In the genomic region with DNA sequence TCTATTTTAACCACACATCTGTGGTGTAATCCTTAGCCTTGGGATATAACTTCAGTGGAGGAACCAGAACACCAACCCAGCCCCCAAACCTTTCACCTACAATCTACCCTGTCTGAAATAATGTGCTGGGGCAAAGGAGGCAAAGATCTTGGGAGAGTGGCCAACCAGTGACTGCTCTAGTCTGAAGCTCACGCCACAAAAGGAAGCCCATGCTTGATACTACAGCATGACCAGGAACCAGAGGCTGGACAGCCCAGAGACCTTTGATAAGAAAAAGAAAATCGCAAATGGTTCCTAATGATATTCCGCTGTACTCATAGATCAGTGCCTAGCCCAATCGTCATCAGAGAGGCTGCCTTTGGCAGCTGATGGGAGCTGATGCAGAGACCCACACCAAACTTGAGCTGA, we compare ENCODE assay signal across 8 mouse cellular contexts. TPM values are rescaled to one million over a fixed set of nuclear protein-coding genes. Genes with fewer than 3 reads are reported as not detected.
DNase-seq lines count a peak whose midpoint lies in the region; ATAC-seq lines count a peak whose summit lies in the region.

No protein-coding gene starts in this region.

- DNase-seq in ovary, postnatal 36 days (ENCODE audit: low spot score), result peak; percentile 32
- DNase-seq in ovary, postnatal 14 days (ENCODE audit: low spot score), result no peak
- DNase-seq in kidney, adult 9 months, result peak; percentile 33
- DNase-seq in right cerebral cortex, adult 18-20 months, result no peak
- no peak for DNase-seq in left cerebral cortex, postnatal 25 days (ENCODE audit: low spot score in 2 of 2)
- no peak for DNase-seq in Muller cell, postnatal 12 days (ENCODE audit: inconsistent ontology term)

- WGBS in macrophage (ENCODE audit: missing documents), result 56% methylated on average over 4 of the region's 4 CpGs

- peak; percentile 8 for ATAC-seq in granulocyte monocyte progenitor cell, adult 5-6 weeks (replicated peaks; ENCODE audit: poor library complexity, severe bottlenecking)

- intact Hi-C loops in left cerebral cortex, postnatal 25 days (cut with DNase I), result no loop called here

- H3K27ac ChIP-seq in macrophage, result peak overlapping the region; percentile 41; the same call in 1 of the 2 replicates

- peak overlapping the region; percentile 38; the same call in 1 of the 2 replicates for H3K4me3 ChIP-seq in macrophage (ENCODE audit: inconsistent target)

- H3K36me3 ChIP-seq in macrophage (ENCODE audit: inconsistent target), result no peaks in the 10 kb centered on the region

- no peaks in the 10 kb centered on the region for H3K79me2 ChIP-seq in macrophage (ENCODE audit: inconsistent target)

RNA-seq across cellular contexts. Expression of gene Akap7, which starts 9.4 kb away (rescaled TPM):
- 10.9 and 19.6 TPM in 2 replicates for total RNA-seq in granulocyte monocyte progenitor cell, adult 5-6 weeks (2014; fragmentation: Nextera tagmentation)
- 18.7 and 23.1 TPM in 2 replicates for total RNA-seq in granulocyte monocyte progenitor cell, adult 5-6 weeks (2017)
- total RNA-seq in macrophage (2018; cell fraction: chromatin; rRNA removed), result 10 to 100 TPM; 12.1 to 60.6 (median 42.5) TPM
- 10 to 100 TPM; 13.8 to 22.4 (median 18.9) TPM for total RNA-seq in macrophage (2018; cell fraction: cytosol; rRNA removed)
- 10 to 100 TPM; 13.8 to 67.6 (median 29.7) TPM for total RNA-seq in macrophage (2018; cell fraction: nucleus; rRNA removed)
- polyA plus RNA-seq in macrophage (2018), result 12.5 to 57.2 TPM (median 15.2 TPM) in 3 replicates
- 10 to 100 TPM; 59.1 to 62.1 TPM for total RNA-seq in left cerebral cortex, postnatal 25 days (2021)

Comparison
In these comparisons a context has a peak if more than half of its experiments do, and no peak if none do; other contexts are left out.
1. DNase-seq: peak in ovary, postnatal 36 days (single experiment) and kidney, adult 9 months (single experiment); none in ovary, postnatal 14 days (single experiment), right cerebral cortex, adult 18-20 months (single experiment), left cerebral cortex, postnatal 25 days (0 of 2) and Muller cell, postnatal 12 days (single experiment).